Mouse (Mus musculus) myocyte (in vitro differentiated cells): ENCODE data around the gene Chd1l. TPM values are rescaled to one million over a fixed set of nuclear protein-coding genes. Genes with fewer than 3 reads are reported as not detected.

ENCODE experiments used
- H3K27me3 ChIP-seq: one replicate; pipeline ENCODE4 v1.6.1; 2011; ENCODE audit not compliant: control insufficient read depth, insufficient read depth, insufficient read length
- H3K36me3 ChIP-seq: one replicate; pipeline ENCODE4 v1.6.1; 2011; ENCODE audit not compliant: control insufficient read depth, insufficient read depth
- H3K4me2 ChIP-seq: one replicate; pipeline ENCODE4 v1.6.1; 2011; ENCODE audit warnings: low read depth, control low read depth
- H3K4me3 ChIP-seq: one replicate; pipeline ENCODE4 v1.5.1; 2011; ENCODE audit warnings: mild to moderate bottlenecking, control low read depth, moderate library complexity
- H3K79me2 ChIP-seq: one replicate; pipeline ENCODE4 v1.6.1; 2011; ENCODE audit not compliant: control insufficient read depth, insufficient read depth
- H3ac ChIP-seq: one replicate; pipeline ENCODE4 v1.6.1; 2011; ENCODE audit not compliant: control insufficient read depth, insufficient read length
- CEBPB ChIP-seq: IDR thresholded peaks from 2 replicates; pipeline ENCODE4 v1.6.1; 2011; ENCODE audit warnings: mild to moderate bottlenecking, moderate library complexity; ENCODE audit not compliant: poor library complexity, insufficient read depth, severe bottlenecking
- E2F4 ChIP-seq: IDR thresholded peaks from one replicate; pipeline ENCODE4 v1.6.1; 2011; ENCODE audit warnings: mild to moderate bottlenecking, control low read depth, moderate library complexity; ENCODE audit not compliant: insufficient read depth
- MAX ChIP-seq: IDR thresholded peaks from one replicate; pipeline ENCODE4 v1.6.1; 2011; ENCODE audit warnings: low read depth, mild to moderate bottlenecking, control low read depth
- MYOD1 ChIP-seq, 3 experiments: IDR thresholded peaks; one replicate each; pipeline ENCODE4 v1.6.1; 2011; ENCODE audit warnings: control low read depth in 2 of 3, low read depth in 2 of 3, mild to moderate bottlenecking in 2 of 3, moderate library complexity in 1 of 3; ENCODE audit not compliant: insufficient read length in 2 of 3, control insufficient read depth in 1 of 3
- MYOG ChIP-seq, 3 experiments: IDR thresholded peaks; one replicate each; pipeline ENCODE4 v1.6.1; 2011; ENCODE audit warnings: control low read depth in 2 of 3, low read depth in 2 of 3, mild to moderate bottlenecking in 2 of 3; ENCODE audit not compliant: insufficient read length in 2 of 3, control insufficient read depth in 1 of 3, insufficient read depth in 1 of 3
- POLR2A ChIP-seq: IDR thresholded peaks from one replicate; pipeline ENCODE4 v1.6.1; 2011; ENCODE audit warnings: low read depth, mild to moderate bottlenecking, control low read depth, moderate library complexity; ENCODE audit not compliant: insufficient read length
- POLR2AphosphoS2 ChIP-seq: IDR thresholded peaks from one replicate; pipeline ENCODE4 v1.6.1; 2011; ENCODE audit warnings: low read depth, control low read depth; ENCODE audit not compliant: insufficient read length
- REST ChIP-seq: IDR thresholded peaks from one replicate; pipeline ENCODE4 v1.6.1; 2011; ENCODE audit warnings: mild to moderate bottlenecking, control low read depth, moderate library complexity; ENCODE audit not compliant: insufficient read depth, insufficient read length
- SRF ChIP-seq: IDR thresholded peaks from one replicate; pipeline ENCODE4 v1.6.1; 2011; ENCODE audit warnings: low read depth; ENCODE audit not compliant: control insufficient read depth, insufficient read length
- TCF12 ChIP-seq: IDR thresholded peaks from one replicate; pipeline ENCODE4 v1.6.1; 2011; ENCODE audit warnings: mild to moderate bottlenecking, control low read depth; ENCODE audit not compliant: poor library complexity, insufficient read depth, severe bottlenecking
- TCF3 ChIP-seq: IDR thresholded peaks from one replicate; pipeline ENCODE4 v1.6.1; 2011; ENCODE audit warnings: low read depth, control low read depth; ENCODE audit not compliant: insufficient read length
- USF1 ChIP-seq: IDR thresholded peaks from one replicate; pipeline ENCODE4 v1.6.1; 2011; ENCODE audit warnings: low read depth, mild to moderate bottlenecking, control low read depth, moderate library complexity
- polyA plus RNA-seq: library from polyadenylated mRNA; unstranded; fragments of >200 nt; fragmentation: generic; extraction: Trizol; gene quantifications from one replicate; pipeline ENCODE4 v1.2.1, GENCODE M21; 2012; ENCODE audit warnings: missing spikeins

The Chd1l gene
- polyA plus RNA-seq, 1 experiment, result 3.3 TPM

DNA sequence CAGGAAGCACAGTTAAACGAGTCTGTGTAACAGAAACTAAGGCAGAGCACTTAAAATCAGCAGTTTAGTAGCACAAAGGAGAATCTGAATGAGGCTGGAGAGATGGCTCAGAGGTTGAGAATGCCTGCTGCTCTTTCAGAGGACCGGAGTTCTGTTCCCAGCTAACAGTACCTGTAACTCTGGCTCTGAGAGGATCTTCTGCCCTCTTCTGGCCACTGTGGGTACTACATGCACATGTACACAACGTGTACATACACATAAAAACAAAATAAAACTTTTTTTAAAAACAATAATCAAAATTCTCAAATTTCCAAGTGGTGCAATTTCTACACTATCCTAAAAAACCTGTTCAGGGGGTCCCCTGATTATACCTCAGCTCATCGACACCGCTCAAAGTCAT lies 85.2 kb downstream of the Chd1l start:
- Histone ChIP-seq H3K4me2 (no peak overlapping the region), H3ac (no peak overlapping the region), H3K27me3 (no peaks in the 10 kb centered on the region), H3K4me3 (no peak overlapping the region), H3K36me3 (no peaks in the 10 kb centered on the region), H3K79me2 (no peaks in the 10 kb centered on the region)
- TF ChIP-seq USF1 (no peak), MYOD1 (IDR thresholded peaks at IDR 0.05; ENCODE audit: control insufficient read depth in 1 of 3, insufficient read length in 2 of 3, low read depth in 2 of 3) (no peak), MYOG (IDR thresholded peaks at IDR 0.05; ENCODE audit: control insufficient read depth in 1 of 3, insufficient read depth in 1 of 3, insufficient read length in 2 of 3, low read depth in 2 of 3) (no peak), SRF (no peak), POLR2AphosphoS2 (no peak), TCF3 (no peak), TCF12 (no peak), POLR2A (no peak), REST (no peak), CEBPB (no peak), MAX (no peak), E2F4 (no peak)

DNA sequence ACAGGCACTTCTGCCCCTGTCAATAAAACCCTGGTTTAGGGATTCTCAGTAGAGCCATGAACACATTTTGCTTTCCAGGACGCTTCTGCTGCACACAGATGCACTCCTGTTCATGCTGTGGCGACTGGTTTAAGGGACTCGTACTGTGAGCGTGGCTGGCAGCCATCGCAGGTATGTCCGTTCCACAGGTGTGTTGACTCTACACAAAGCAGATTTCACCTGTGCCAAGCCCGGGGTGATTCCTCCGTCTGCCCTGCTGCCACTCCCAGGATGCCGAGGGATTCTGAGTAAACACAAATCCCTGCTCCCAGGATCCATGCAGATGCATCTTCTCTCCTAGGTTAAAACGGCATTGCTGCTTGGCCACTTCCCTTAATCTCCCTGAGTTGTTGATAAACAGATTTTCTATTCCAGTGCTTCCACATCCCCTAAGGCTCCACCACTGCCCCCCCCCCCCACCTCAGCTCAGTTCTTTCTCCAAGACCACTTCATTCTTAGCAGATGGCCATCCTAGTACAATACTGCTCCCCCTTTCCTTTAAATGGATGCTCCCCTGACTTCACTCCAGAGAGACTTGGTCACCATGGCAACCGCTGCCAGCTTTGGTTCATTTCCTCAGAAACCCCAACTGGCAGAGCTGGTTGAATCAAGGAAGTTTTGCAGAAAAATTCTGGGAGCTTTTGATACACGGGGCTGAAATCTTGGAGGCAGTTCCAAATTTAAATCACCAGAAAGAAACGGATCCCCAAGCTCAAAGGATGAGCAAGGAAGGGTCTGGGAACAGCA lies 87.9 kb downstream of the Chd1l start:
- Histone ChIP-seq H3ac (no peak overlapping the region), H3K79me2 (no peaks in the 10 kb centered on the region), H3K4me2 (no peak overlapping the region), H3K36me3 (no peaks in the 10 kb centered on the region), H3K4me3 (no peak overlapping the region), H3K27me3 (no peaks in the 10 kb centered on the region)
- TF ChIP-seq REST (no peak), MAX (no peak), SRF (no peak), POLR2A (no peak), MYOG (IDR thresholded peaks at IDR 0.05; ENCODE audit: control insufficient read depth in 1 of 3, insufficient read depth in 1 of 3, insufficient read length in 2 of 3, low read depth in 2 of 3) (no peak), TCF3 (no peak)

DNA sequence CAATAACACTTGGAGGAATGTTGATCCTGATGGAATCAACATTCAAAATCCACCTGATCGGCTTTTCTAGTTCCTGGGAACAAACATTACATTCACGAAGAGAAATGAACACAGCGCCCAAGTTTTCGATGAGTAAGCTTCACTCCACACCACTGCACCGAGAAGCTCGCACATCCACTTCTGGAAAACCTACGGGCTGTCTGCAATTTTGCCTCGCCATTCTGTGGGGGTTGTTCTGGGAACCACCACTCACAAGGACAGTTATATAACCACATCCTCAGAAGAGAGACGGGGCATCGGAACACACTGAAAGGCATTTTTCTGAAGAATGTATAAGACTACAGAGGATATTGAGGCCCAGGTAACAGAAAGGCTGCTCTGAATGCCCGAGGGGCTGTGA lies 90.1 kb downstream of the Chd1l start:
- Histone ChIP-seq H3K36me3 (no peaks in the 10 kb centered on the region), H3K4me3 (no peak overlapping the region), H3ac (no peak overlapping the region), H3K79me2 (no peaks in the 10 kb centered on the region), H3K27me3 (no peaks in the 10 kb centered on the region), H3K4me2 (no peak overlapping the region)
- TF ChIP-seq E2F4 (no peak), TCF12 (no peak), MYOD1 (IDR thresholded peaks at IDR 0.05; ENCODE audit: control insufficient read depth in 1 of 3, insufficient read length in 2 of 3, low read depth in 2 of 3) (no peak)

DNA sequence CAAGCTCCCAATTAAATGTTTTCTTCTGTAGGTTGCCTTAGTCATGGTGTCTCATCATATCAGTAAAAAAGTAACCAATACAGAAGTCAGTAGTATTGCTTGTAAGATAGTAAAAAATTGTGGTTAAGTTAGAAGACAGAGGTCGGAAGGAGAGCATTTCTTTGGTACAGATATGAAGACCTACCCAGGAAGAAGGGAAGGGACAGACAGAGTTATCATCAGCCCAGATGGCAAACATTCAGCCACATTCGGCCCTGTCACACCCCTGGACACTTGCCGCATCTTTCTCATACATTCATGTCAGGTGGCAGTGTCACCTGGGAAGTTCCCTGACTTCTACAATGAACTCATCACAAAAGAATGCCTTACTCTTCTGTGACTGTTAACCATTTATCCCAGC lies 97.7 kb downstream of the Chd1l start:
- Histone ChIP-seq H3K27me3 (no peaks in the 10 kb centered on the region), H3ac (no peak overlapping the region), H3K4me2 (no peak overlapping the region), H3K4me3 (no peak overlapping the region), H3K79me2 (no peaks in the 10 kb centered on the region), H3K36me3 (no peaks in the 10 kb centered on the region)
- TF ChIP-seq TCF12 (no peak), E2F4 (no peak), CEBPB (no peak), REST (no peak), MYOD1 (IDR thresholded peaks at IDR 0.05; ENCODE audit: control insufficient read depth in 1 of 3, insufficient read length in 2 of 3, low read depth in 2 of 3) (no peak), SRF (no peak), TCF3 (no peak)

Other genes with a start within 250 kb of the Chd1l start
- not detected for gene Olfr1402, start 188.2 kb downstream of the Chd1l start, polyA plus RNA-seq
- gene Fmo5, start 18.6 kb upstream of the Chd1l start, polyA plus RNA-seq, result 0.17 TPM
- gene Prkab2, start 48.0 kb upstream of the Chd1l start, polyA plus RNA-seq, result 8.8 TPM
- not detected for gene Gm17651, start 64.5 kb upstream of the Chd1l start, polyA plus RNA-seq